Mouse (Mus musculus) G1E-ER4 (cell line): Measurements from ENCODE around the gene Krtap17-1. TPM values are rescaled to one million over a fixed set of nuclear protein-coding genes. Genes with fewer than 3 reads are reported as not detected.

Experiments
- GATA1 ChIP-seq: IDR thresholded peaks from one replicate; pipeline ENCODE4 v1.8.0; 2012; ENCODE audit warnings: low read length, inconsistent platforms
- polyA plus RNA-seq: library from polyadenylated mRNA; stranded (reverse); fragments of >175 nt; gene quantifications from 2 replicates; pipeline ENCODE4 v1.2.3, GENCODE M21; 2012

The Krtap17-1 gene
- not detected in 2 replicates for polyA plus RNA-seq

- no peak for TF ChIP-seq GATA1
Observed at GRCm38 (mm10) chr11:99993620-99994383, at the start of gene Krtap17-1. Gene Krtap17-1 (minus strand): TSS chr11:99993994.

- no peak for TF ChIP-seq GATA1
Observed at GRCm38 (mm10) chr11:100041454-100041853, 47.7 kb upstream of the Krtap17-1 start, which contains the start of gene Krt34. Gene Krt34 (minus strand): TSS chr11:100041554.

- TF ChIP-seq GATA1 = no peak
Observed at GRCm38 (mm10) chr11:100029768-100030167, 36.0 kb upstream of the Krtap17-1 start, which contains the start of gene Krt33b. Gene Krt33b (minus strand): TSS chr11:100029868.

- TF ChIP-seq GATA1 = no peak
Observed at GRCm38 (mm10) chr11:100021438-100021837, 27.6 kb upstream of the Krtap17-1 start.

GRCm38 (mm10) chr11:100019466-100019865 lies 25.7 kb upstream of the Krtap17-1 start:
- TF ChIP-seq GATA1 = no peak

GRCm38 (mm10) chr11:100016112-100016511 lies 22.3 kb upstream of the Krtap17-1 start, which contains the start of gene Krt33a:
Gene Krt33a (minus strand): TSS chr11:100016212.
- TF ChIP-seq GATA1 = no peak

- TF ChIP-seq GATA1 = no peak
Observed at GRCm38 (mm10) chr11:100013691-100014171, 19.9 kb upstream of the Krtap17-1 start.

- TF ChIP-seq GATA1 = no peak
Observed at GRCm38 (mm10) chr11:100010682-100011081, 16.9 kb upstream of the Krtap17-1 start.

GRCm38 (mm10) chr11:100008336-100008735 lies 14.5 kb upstream of the Krtap17-1 start:
- no peak for TF ChIP-seq GATA1

- TF ChIP-seq GATA1 = no peak
Observed at GRCm38 (mm10) chr11:100006624-100007023, 12.8 kb upstream of the Krtap17-1 start.

- no peak for TF ChIP-seq GATA1
Observed at GRCm38 (mm10) chr11:100005905-100006304, 12.1 kb upstream of the Krtap17-1 start.

- no peak for TF ChIP-seq GATA1
Observed at GRCm38 (mm10) chr11:100004846-100005245, 11.1 kb upstream of the Krtap17-1 start.

- no peak for TF ChIP-seq GATA1
Observed at GRCm38 (mm10) chr11:99999091-99999490, 5.3 kb upstream of the Krtap17-1 start.

- no peak for TF ChIP-seq GATA1
Observed at GRCm38 (mm10) chr11:99994384-99994661, 529 bp upstream of the Krtap17-1 start.

GRCm38 (mm10) chr11:99990571-99990970 lies 3.2 kb downstream of the Krtap17-1 start:
- TF ChIP-seq GATA1 = no peak

GRCm38 (mm10) chr11:99989881-99990405 lies 3.9 kb downstream of the Krtap17-1 start:
- no peak for TF ChIP-seq GATA1

- TF ChIP-seq GATA1 = no peak
Observed at GRCm38 (mm10) chr11:99988530-99988929, 5.3 kb downstream of the Krtap17-1 start.
